Mouse (Mus musculus) hindbrain, embryonic 12.5 days (tissue): ENCODE measurements around the gene Hmcn1. TPM values are rescaled to one million over a fixed set of nuclear protein-coding genes. Genes with fewer than 3 reads are reported as not detected.

ENCODE experiments used
- ATAC-seq: fragments of 200-750 bp; cut with Nextera tagmentation; 2 replicates; pipeline ENCODE4 v1.8.0; 2017; ENCODE audit warnings: moderate TSS enrichment; ENCODE audit not compliant: low FRiP score
- H3K27ac ChIP-seq: fragments of 300-500 bp; sonication (generic); 2 replicates; pipeline ENCODE4 v1.5.1; 2016; ENCODE audit warnings: mild to moderate bottlenecking
- H3K27me3 ChIP-seq: fragments of 300-500 bp; sonication (generic); 2 replicates; pipeline ENCODE4 v1.6.1; 2016; ENCODE audit warnings: mild to moderate bottlenecking
- H3K36me3 ChIP-seq: fragments of 300-500 bp; sonication (generic); 2 replicates; pipeline ENCODE4 v1.6.1; 2016; ENCODE audit warnings: mild to moderate bottlenecking
- H3K4me1 ChIP-seq: fragments of 300-500 bp; sonication (generic); 2 replicates; pipeline ENCODE4 v1.6.1; 2016
- H3K4me2 ChIP-seq: fragments of 300-500 bp; sonication (generic); replicated peaks from 2 replicates; pipeline ENCODE4 v1.6.1; 2016; ENCODE audit warnings: mild to moderate bottlenecking
- H3K4me3 ChIP-seq: fragments of 300-500 bp; sonication (generic); 2 replicates; pipeline ENCODE4 v1.5.1; 2016; ENCODE audit warnings: mild to moderate bottlenecking
- H3K9ac ChIP-seq: fragments of 300-500 bp; sonication (generic); 2 replicates; pipeline ENCODE4 v1.6.1; 2016; ENCODE audit warnings: mild to moderate bottlenecking, moderate library complexity
- H3K9me3 ChIP-seq: fragments of 300-500 bp; sonication (generic); replicated peaks from 2 replicates; pipeline ENCODE4 v1.6.1; 2016; ENCODE audit warnings: mild to moderate bottlenecking
- WGBS: fragments of 180-500 bp; shearing (Covaris S2); methylation state at CpG from one replicate; pipeline ENCODE4 v1.1.7; 2016; 5-methylcytosine and 5-hydroxymethylcytosine counted together
- polyA plus RNA-seq: library from polyadenylated mRNA; unstranded; fragments of >200 nt; fragmentation: Nextera tagmentation; extraction: Ambion mirVana; gene quantifications from 2 replicates; pipeline ENCODE4 v1.2.1, GENCODE M21; 2016

The Hmcn1 gene
- polyA plus RNA-seq, 1 experiment from 2014 or later: 14.0 TPM

DNA sequence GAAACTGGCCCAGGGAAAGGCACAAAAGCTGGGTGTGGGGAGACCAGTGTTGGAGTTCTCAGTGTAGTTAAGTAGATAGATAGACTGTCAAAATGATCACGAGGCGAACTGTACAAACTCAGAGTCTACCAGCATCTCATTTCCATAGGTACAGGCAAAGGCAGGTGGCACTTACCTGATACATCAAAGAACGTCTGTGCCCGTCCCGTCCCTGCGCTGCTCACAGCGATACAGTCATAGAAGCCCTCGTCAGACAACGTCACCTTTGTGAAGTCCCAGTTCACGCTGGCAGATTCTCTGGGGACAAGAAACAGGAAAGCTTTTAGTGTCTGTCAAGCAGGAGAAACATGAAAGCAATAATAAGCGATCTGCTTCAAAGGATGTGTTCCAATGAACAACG, 190.6 kb downstream of the Hmcn1 start:
- H3K27me3 ChIP-seq: no peaks in the 10 kb centered on the region

DNA sequence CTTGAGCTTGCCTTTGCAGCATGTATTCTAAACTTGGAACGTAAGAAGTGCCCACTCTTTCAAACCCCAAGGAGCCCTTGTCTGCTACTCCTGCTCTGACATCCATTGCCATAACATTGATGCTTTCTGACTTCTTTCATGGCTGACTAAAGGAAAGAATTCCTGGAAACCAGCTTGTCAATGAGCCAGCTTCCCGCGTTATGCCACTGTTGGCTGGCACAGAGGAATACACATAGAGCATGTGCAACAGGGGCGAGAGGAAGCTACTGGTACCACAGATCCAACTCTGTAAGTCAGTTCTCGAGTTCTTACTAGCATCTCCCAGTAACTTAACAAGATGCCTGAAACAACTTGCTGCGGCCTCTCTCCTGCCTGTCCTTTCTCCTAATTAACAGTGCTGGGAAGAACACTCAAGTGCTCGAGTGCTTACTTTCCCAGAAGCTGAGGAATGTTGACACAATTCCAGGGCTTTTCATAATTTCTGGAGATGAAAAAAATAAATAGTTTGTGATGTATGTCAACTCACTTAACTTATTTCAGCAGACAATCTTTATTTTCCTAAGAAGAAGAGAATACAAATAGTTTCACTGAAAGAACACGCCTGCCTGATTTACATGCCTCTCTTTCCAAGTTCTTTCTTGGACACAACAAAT, 192.5 kb downstream of the Hmcn1 start:
- Histone ChIP-seq H3K4me1 (no peaks in the 10 kb centered on the region), H3K4me3 (no peak overlapping the region), H3K9me3 (no peaks in the 10 kb centered on the region), H3K4me2 (no peak overlapping the region), H3K27me3 (no peaks in the 10 kb centered on the region), H3K9ac (no peak overlapping the region), H3K27ac (no peak overlapping the region), H3K36me3 (no peaks in the 10 kb centered on the region)
- ATAC-seq: no peak
- WGBS: 91% methylated on average over 8 of the region's 8 CpGs

More for the DNA sequence above, 190.6 kb downstream of the Hmcn1 start:
- no peaks in the 10 kb centered on the region for H3K4me1 ChIP-seq
- no peak overlapping the region for H3K4me2 ChIP-seq
- no peak for ATAC-seq
- no peaks in the 10 kb centered on the region for H3K36me3 ChIP-seq
- 86% methylated on average over 12 of the region's 12 CpGs for WGBS
- no peak overlapping the region for H3K27ac ChIP-seq
- no peak overlapping the region for H3K9ac ChIP-seq
- no peaks in the 10 kb centered on the region for H3K9me3 ChIP-seq
- H3K4me3 ChIP-seq: no peak overlapping the region

DNA sequence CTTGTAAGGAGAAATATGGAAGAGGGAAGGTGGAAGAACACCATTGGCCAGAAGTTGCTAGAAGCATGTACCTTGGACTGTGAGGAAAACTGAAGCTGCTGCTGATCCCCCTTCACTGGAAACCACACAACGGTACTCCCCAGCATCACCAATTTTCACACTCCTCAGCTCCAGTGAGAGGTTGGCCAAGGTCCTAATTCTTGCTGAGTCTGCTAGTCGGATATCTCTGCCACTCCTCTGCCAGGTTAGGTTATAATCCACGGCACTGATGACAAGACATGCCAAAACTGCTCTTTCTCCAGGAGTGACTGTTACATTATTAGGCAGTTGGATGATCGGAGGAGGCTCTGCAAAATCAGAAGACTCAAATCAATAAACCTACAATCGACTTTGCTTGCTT, 194.6 kb downstream of the Hmcn1 start:
- WGBS: 96% methylated on average over 5 of the region's 5 CpGs
- no peak for ATAC-seq

DNA sequence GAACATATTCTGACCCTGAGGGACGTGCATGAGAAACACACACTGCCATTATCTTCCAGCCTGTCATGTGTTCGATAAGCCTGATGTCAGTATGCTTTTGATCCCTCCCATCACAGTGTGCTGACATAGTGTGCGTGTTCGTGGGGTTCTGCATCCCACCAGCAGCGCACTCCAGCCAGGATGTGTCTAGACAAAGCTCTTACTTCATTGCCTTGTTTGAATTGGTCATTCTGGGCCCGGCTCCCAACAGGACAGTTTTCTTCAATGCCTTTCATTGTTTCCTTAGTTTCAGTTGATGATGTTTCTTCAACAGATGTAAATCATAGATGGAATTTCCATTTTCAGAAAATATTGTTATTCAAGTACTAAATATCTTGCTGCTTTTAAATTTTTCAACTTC, 206.5 kb downstream of the Hmcn1 start:
- no peak overlapping the region for H3K4me2 ChIP-seq
- no peak for ATAC-seq
- H3K4me3 ChIP-seq: no peak overlapping the region
- 72% methylated on average over 6 of the region's 6 CpGs for WGBS
- H3K9me3 ChIP-seq: no peaks in the 10 kb centered on the region
- no peaks in the 10 kb centered on the region for H3K36me3 ChIP-seq
- no peaks in the 10 kb centered on the region for H3K4me1 ChIP-seq
- no peaks in the 10 kb centered on the region for H3K27me3 ChIP-seq
- no peak overlapping the region for H3K9ac ChIP-seq
- no peak overlapping the region for H3K27ac ChIP-seq

More for the DNA sequence above, 194.6 kb downstream of the Hmcn1 start:
- H3K4me2 ChIP-seq: no peak overlapping the region
- no peaks in the 10 kb centered on the region for H3K27me3 ChIP-seq
- no peaks in the 10 kb centered on the region for H3K36me3 ChIP-seq
- no peak overlapping the region for H3K27ac ChIP-seq
- no peak overlapping the region for H3K9ac ChIP-seq
- no peaks in the 10 kb centered on the region for H3K9me3 ChIP-seq
- no peak overlapping the region for H3K4me3 ChIP-seq
- H3K4me1 ChIP-seq: no peaks in the 10 kb centered on the region

DNA sequence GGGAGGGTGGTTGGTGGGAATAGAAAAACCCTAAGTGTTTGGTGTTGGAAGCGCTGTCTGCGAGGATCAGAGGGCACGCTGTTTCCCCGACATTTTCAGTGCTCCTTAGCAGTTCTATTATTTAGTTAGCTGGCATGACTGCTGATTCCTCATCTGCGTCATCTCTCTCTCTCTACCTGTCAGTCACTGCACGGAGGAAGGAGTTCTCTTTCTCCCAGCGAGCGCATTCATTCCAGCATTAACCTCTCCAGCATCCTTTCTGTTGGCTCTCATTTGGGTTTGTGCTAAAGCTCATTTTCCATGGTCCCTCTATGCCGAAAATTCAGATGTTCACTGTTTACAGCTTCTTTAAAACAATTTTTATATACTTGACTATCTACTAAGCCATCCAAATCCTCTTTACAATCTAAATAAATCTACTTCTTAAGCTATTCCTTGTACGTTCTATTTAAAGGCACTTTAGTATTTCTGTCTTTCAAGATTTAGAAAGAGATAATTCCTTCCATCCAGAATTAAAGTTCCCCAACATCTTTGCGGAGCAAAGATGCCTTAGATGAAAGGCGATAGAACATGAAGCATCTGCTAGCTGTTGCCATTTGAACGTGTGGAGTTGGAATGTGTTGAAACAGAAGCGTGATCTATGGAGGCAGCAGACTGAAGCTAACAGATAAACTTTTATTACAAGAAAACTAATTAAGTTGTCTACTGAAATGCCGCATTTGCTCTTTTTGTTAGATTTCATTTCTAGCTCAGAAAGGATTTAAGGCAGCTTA, 210.0 kb downstream of the Hmcn1 start:
- no peak overlapping the region for H3K27ac ChIP-seq
- no peak overlapping the region for H3K9ac ChIP-seq
- H3K4me3 ChIP-seq: no peak overlapping the region
- no peak overlapping the region for H3K4me2 ChIP-seq
- H3K27me3 ChIP-seq: no peaks in the 10 kb centered on the region
- no peak for ATAC-seq
- no peaks in the 10 kb centered on the region for H3K36me3 ChIP-seq
- no peaks in the 10 kb centered on the region for H3K4me1 ChIP-seq
- no peaks in the 10 kb centered on the region for H3K9me3 ChIP-seq
- 80% methylated on average over 15 of the region's 15 CpGs for WGBS

DNA sequence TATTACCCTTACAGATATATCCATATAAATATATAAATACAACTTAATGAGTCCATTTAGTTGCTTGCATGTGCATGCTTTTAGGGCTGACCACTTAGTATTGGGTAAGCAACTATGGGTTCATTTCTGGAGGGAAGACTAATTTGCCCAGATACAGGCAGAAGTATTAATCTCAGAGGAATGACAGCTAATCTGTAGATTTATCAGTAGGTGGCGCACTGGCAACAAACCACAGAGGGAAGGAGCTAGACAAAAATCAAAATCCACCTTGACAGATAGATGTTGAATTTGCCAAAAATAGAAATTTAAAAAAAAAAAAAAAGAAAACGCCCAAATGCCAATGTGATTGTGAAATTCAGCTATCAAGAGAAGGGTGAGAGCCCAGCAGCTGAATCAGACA, 213.3 kb downstream of the Hmcn1 start:
- 38% methylated on average over 2 of the region's 2 CpGs for WGBS
- no peaks in the 10 kb centered on the region for H3K36me3 ChIP-seq
- no peak overlapping the region for H3K9ac ChIP-seq
- ATAC-seq: no peak
- 0 out of 2 replicates have a peak, but pooled peaks cover 5% of the 10 kb centered on the region for H3K4me1 ChIP-seq
- no peak overlapping the region for H3K4me3 ChIP-seq
- no peak overlapping the region for H3K27ac ChIP-seq
- H3K27me3 ChIP-seq: no peaks in the 10 kb centered on the region
- H3K9me3 ChIP-seq: no peaks in the 10 kb centered on the region
- no peak overlapping the region for H3K4me2 ChIP-seq

DNA sequence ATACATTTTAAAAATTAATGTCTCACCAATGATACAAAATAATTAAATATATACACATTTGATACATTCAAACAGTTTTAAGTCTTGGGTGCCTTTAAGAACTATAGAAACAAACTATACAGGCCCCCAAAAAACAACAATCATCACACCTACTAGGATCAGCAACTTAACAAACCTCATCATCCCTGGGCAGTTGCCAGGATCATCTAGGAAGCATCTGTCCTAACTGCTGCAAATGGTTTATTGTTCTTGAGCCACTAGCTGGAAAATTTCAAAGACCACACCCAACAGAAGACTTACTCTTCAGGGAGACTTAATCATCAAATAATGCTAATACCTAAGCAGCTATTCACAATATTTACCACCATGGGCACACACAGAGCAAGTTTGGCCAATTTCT, 216.5 kb downstream of the Hmcn1 start:
- Histone ChIP-seq H3K36me3 (no peaks in the 10 kb centered on the region), H3K4me1 (0 out of 2 replicates have a peak, but pooled peaks cover 5% of the 10 kb centered on the region), H3K27ac (no peak overlapping the region), H3K4me3 (no peak overlapping the region), H3K4me2 (no peak overlapping the region), H3K9me3 (no peaks in the 10 kb centered on the region), H3K27me3 (no peaks in the 10 kb centered on the region), H3K9ac (no peak overlapping the region)
- no peak for ATAC-seq

DNA sequence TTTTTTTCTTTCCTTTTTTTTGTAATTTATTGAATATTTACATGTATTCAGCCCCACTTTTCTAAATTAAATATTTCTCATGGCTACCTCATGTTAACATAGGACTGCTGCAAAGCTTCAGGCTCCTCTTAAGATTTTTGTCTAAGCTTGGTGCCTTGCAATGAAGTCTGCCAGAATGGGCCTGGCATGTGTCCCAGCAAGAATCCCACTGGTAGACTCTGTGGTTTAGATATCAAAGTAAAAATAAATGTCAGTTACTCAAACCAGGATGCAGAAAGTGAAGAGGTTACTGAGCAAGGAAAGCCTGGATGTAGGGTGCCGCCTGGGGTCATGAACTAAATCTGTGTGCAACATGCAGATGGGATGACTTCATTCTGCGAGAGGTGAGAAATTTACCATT, 217.5 kb downstream of the Hmcn1 start:
- WGBS: 70% methylated on average over 2 of the region's 2 CpGs
- ATAC-seq: no peak

DNA sequence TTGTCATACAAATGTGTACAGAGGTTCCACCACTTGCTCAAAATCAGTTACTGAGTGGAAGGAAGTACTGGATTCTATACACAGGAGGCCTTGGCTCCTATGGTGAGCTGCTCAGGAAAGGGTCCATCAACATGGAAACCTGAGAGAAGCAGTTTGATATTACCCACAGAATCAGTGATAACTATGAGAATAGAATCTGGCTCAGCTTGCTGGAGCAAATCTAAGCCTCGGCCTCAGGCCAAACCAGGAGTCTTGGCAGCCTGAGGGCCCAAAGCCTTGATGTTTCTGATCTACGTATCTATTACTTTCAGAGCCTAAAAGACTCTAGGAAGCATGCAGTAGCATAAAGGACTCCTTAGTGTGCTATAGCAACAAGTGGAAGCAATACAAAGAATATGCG, 220.3 kb downstream of the Hmcn1 start:
- no peak overlapping the region for H3K9ac ChIP-seq
- H3K4me2 ChIP-seq: no peak overlapping the region
- no peaks in the 10 kb centered on the region for H3K27me3 ChIP-seq
- H3K27ac ChIP-seq: no peak overlapping the region
- H3K4me3 ChIP-seq: no peak overlapping the region
- ATAC-seq: no peak
- H3K36me3 ChIP-seq: no peaks in the 10 kb centered on the region
- 80% methylated on average over 3 of the region's 3 CpGs for WGBS
- H3K9me3 ChIP-seq: no peaks in the 10 kb centered on the region
- H3K4me1 ChIP-seq: 0 out of 2 replicates have a peak, but pooled peaks cover 5% of the 10 kb centered on the region

More for the DNA sequence above, 217.5 kb downstream of the Hmcn1 start:
- H3K9ac ChIP-seq: no peak overlapping the region
- no peak overlapping the region for H3K27ac ChIP-seq
- no peaks in the 10 kb centered on the region for H3K9me3 ChIP-seq
- H3K27me3 ChIP-seq: no peaks in the 10 kb centered on the region
- H3K4me1 ChIP-seq: 0 out of 2 replicates have a peak, but pooled peaks cover 7% of the 10 kb centered on the region
- no peak overlapping the region for H3K4me2 ChIP-seq
- no peaks in the 10 kb centered on the region for H3K36me3 ChIP-seq
- no peak overlapping the region for H3K4me3 ChIP-seq

DNA sequence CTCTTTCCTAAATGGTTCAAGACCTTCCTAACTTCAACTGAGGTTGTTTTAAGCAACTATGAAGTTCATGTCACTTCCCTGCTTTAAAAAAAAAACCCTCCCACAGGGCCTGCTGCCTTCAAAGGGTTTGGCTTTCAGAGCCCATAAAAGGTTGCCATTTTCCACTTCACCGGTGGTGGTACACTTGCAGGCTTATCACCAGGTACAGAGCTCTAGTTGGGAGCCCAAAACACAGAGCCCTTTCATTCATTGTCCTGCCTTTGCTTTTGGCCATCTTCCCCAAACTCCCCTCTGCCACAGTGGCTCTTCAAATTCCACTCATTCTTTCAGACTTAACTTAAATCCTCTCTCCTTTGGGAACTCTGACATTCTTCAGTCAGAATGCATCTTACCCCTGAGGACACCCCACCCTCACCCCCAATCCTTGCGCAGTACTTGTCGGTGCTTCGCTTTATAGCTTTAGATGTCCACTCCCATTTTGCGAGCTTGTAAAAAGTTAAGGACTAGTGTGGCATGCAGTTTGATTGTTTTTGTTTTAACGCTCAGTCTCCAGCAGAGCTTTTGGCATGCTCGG, 222.2 kb downstream of the Hmcn1 start:
- H3K9me3 ChIP-seq: no peaks in the 10 kb centered on the region
- no peak overlapping the region for H3K4me2 ChIP-seq
- no peak overlapping the region for H3K4me3 ChIP-seq
- peaks cover 2% of the 10 kb centered on the region; the same call in 1 of the 2 replicates for H3K4me1 ChIP-seq
- WGBS: 41% methylated on average over 7 of the region's 7 CpGs
- no peaks in the 10 kb centered on the region for H3K27me3 ChIP-seq
- H3K9ac ChIP-seq: no peak overlapping the region
- ATAC-seq: no peak
- H3K36me3 ChIP-seq: no peaks in the 10 kb centered on the region
- H3K27ac ChIP-seq: no peak overlapping the region

DNA sequence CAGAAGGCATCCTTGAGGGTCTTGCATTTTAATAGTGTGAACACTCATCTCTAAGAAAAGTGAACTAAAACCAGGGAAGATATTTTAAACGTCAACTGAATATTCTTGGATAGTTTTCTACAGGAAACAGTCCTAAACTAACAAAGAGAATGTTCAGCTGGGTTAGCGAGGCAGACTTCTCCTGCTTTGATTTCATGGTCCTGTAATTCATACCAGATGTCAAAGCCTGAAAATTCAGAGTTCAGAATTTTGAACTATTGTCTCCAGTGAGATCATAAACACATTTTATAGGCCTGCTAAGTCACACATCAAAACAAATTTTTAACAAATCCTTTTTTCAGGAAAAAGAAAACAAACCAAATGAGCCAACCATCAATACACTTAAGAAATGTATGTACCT, 223.4 kb downstream of the Hmcn1 start:
- ATAC-seq: no peak
- H3K4me2 ChIP-seq: no peak overlapping the region
- no peaks in the 10 kb centered on the region for H3K9me3 ChIP-seq
- H3K27me3 ChIP-seq: no peaks in the 10 kb centered on the region
- H3K9ac ChIP-seq: no peak overlapping the region
- no peak overlapping the region for H3K4me3 ChIP-seq
- H3K4me1 ChIP-seq: peaks cover 2% of the 10 kb centered on the region; the same call in 1 of the 2 replicates
- WGBS: 71% methylated on average over 2 of the region's 2 CpGs
- H3K36me3 ChIP-seq: no peaks in the 10 kb centered on the region
- no peak overlapping the region for H3K27ac ChIP-seq

DNA sequence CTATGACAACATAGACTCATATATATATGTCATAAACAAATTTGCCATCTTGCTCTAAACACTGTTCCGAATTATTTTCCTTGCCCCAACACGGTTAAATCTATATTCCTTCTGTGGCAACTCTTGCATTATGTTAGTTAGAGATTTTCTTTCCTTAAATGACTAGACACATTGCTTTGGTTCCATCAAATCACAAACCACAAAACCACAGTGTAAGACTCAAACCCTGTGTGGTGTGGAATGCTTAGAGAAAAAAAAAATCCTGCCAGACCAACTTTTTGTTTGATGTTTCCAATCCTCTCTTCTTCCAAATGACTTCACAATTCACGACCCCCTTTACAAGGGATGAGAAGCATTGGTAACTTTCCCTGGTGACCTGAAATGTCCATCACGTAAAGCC, 231.6 kb downstream of the Hmcn1 start:
- 85% methylated on average over 4 of the region's 4 CpGs for WGBS
- H3K4me3 ChIP-seq: no peak overlapping the region
- H3K9ac ChIP-seq: no peak overlapping the region
- H3K27ac ChIP-seq: no peak overlapping the region
- H3K4me1 ChIP-seq: no peaks in the 10 kb centered on the region
- no peak overlapping the region for H3K4me2 ChIP-seq
- no peaks in the 10 kb centered on the region for H3K27me3 ChIP-seq
- ATAC-seq: no peak
- H3K36me3 ChIP-seq: no peaks in the 10 kb centered on the region
- no peaks in the 10 kb centered on the region for H3K9me3 ChIP-seq
